Mouse (Mus musculus) cerebellum, adult 2 months (tissue): ENCODE data around the gene Mst1.

Experiments used
- CTCF ChIP-seq: fragments of 200-500 bp; IDR thresholded peaks from 2 replicates; pipeline ENCODE4 v1.5.1; 2011; ENCODE audit warnings: low read depth, mild to moderate bottlenecking, control low read depth, low read length, moderate library complexity, borderline replicate concordance; ENCODE audit not compliant: insufficient read depth
- POLR2A ChIP-seq: fragments of 200-500 bp; IDR thresholded peaks from 2 replicates; pipeline ENCODE4 v1.6.1; 2011; ENCODE audit warnings: low read length, control low read depth, borderline replicate concordance; ENCODE audit not compliant: insufficient read depth

GRCm38 (mm10) chr9:108110160-108110559 lies 29.9 kb downstream of the Mst1 start:
- no peak for TF ChIP-seq CTCF
- TF ChIP-seq POLR2A: no peak
